Mouse (Mus musculus) CD8-positive naive resting alpha-beta T cell, adult 57 days (primary cell): Measurements from ENCODE around the gene Acsm2. TPM values are rescaled to one million over a fixed set of nuclear protein-coding genes. Genes with fewer than 3 reads are reported as not detected.

Source experiments
- total RNA-seq: library from RNA; stranded (reverse); gene quantifications from one replicate; pipeline ENCODE4 v1.2.4, GENCODE M21; 2023

Gene Acsm2
- not detected for total RNA-seq

DNA sequence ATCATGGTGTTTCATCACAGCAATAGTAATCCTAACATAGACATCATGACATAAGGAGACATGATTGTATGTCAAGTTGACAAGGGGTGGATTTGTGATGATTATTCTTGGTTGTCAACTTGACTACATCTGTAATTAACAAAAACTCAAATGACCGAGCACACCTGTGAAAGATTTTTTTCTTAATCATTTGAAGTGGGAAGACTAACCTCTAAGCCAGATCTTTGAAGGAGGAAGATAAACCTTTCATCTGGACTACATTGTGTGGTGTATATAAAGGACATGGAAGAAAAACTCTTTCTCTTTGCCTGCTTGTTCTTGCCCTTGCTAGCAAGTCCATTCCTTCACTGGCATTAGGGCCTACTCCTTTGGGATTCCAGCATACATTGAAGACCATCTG is at the start of gene Acsm2:
Acsm2 (plus strand) TSS at position 301 of the 400 bp plus-strand sequence.

DNA sequence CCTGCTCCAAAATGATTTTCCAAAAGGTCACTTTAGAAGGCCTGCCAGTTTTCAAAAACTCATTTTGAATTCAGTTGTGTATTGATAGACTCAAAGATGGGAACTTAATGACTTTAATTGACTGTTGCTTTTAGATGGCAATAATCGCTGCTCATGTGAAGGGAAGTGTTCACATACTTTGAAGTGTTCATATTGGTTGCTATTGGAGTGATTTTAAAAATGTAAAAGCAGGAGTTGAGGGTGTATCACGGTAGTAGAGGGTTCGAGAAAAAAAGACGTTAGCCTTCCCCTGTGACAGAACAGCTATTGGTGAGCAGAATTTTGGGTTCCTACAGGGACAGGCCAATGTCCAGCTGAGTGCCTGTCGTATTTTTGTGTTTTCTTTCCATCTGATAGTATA is 35.0 kb upstream of the Acsm2 start, which contains the start of gene Acsm5:
Acsm5 (plus strand) TSS at position 301 of the 400 bp plus-strand sequence.

DNA sequence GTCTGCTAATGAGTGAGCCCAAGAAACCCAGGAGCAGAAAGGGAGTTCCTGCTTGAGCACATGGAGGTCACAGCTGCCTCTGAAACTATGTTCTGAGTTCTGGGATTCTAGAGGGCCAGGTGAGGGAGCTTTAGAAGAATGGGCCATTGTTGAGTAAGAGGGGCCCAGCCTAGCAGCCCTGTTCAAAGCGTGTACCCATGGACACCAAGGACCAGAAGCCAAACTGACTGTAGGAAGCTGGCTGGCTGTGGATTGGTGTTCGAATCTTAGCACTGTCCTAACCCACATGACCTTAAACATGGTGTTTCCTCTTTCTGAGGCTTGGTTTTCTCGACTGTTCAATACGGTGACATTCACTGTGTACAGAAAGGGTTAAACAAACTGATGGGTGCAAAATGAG is 30.8 kb upstream of the Acsm2 start, which contains the start of gene Pdilt:
Pdilt (minus strand) TSS at position 101 of the 400 bp plus-strand sequence.

DNA sequence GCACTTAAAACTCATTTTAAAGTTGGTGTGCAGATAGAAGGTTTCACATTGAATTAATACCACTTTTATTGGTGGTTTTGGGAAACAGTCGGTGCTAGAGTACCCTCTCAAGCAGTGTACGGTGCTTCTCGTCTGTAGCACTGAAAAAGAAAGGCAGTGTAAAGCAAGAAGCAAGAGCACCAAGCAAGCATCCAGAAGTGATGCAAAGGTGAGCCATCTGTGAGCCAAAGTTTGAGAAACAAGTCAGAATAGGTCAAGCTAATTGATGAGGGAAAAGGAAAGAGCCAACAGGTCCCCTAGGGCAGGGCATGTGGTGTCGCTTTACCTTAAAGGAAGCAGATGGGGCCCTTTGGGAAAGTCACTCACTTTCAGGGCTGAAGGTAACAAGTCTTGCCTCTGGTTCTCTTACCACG is 52.5 kb downstream of the Acsm2 start, which contains the start of gene Acsm1:
Acsm1 (plus strand) TSS at position 363 of the 413 bp plus-strand sequence.

Other genes with a start within 250 kb of the Acsm2 start
- 1.1 TPM for gene Gp2, start 95.1 kb upstream of the Acsm2 start, total RNA-seq
- gene Umod, start 75.1 kb upstream of the Acsm2 start, total RNA-seq = not detected
- not detected for gene Acsm5, start 34.9 kb upstream of the Acsm2 start, total RNA-seq
- not detected for gene Pdilt, start 30.9 kb upstream of the Acsm2 start, total RNA-seq
- not detected for gene Acsm1, start 52.7 kb downstream of the Acsm2 start, total RNA-seq
- gene Acsm4, start 135.7 kb downstream of the Acsm2 start, total RNA-seq = not detected
- gene Thumpd1, start 166.5 kb downstream of the Acsm2 start, total RNA-seq = 84.7 TPM
- gene Acsm3, start 206.6 kb downstream of the Acsm2 start, total RNA-seq = not detected
- gene Rexo5, start 239.7 kb downstream of the Acsm2 start, total RNA-seq = 54.3 TPM
- gene Eri2, start 239.7 kb downstream of the Acsm2 start, total RNA-seq = 8.1 TPM